Mouse (Mus musculus): ENCODE results near the gene Mrpl20.

GRCm38 (mm10) chr4:155811929-155812664 lies 9.4 kb downstream of the Mrpl20 start, which contains the start of gene Ccnl2:
- TF ChIP-seq POLR2A (IDR thresholded peaks at IDR 0.05; ENCODE audit: control insufficient read depth, extremely low read depth, insufficient read depth, low read length, poor library complexity) (peak; percentile 81), CTCF (IDR thresholded peaks at IDR 0.05; ENCODE audit: borderline replicate concordance, control insufficient read depth, extremely low read depth, insufficient read depth, low read length, poor library complexity) (peak; percentile 74)

Measured in thymus, adult 2 months (tissue).